Mouse (Mus musculus) lung, postnatal 0 days (tissue): ENCODE measurements around the gene Tmem176a. TPM values are rescaled to one million over a fixed set of nuclear protein-coding genes. Genes with fewer than 3 reads are reported as not detected.

Source experiments
- ATAC-seq: fragments of 200-750 bp; cut with Nextera tagmentation; 2 replicates; pipeline ENCODE4 v1.8.0; 2017; ENCODE audit warnings: moderate library complexity
- DNase-seq: peaks from one replicate; pipeline ENCODE4 v3.0.0-alpha.2; 2016; ENCODE audit warnings: low spot score
- H3K27ac ChIP-seq: fragments of 300-500 bp; sonication (generic); 2 replicates; pipeline ENCODE4 v1.5.1; 2014; ENCODE audit warnings: antibody characterized with exemption, mild to moderate bottlenecking, low read length, mixed read lengths
- H3K27me3 ChIP-seq: fragments of 300-500 bp; sonication (generic); replicated peaks from 2 replicates; pipeline ENCODE4 v1.6.1; 2014; ENCODE audit warnings: low read length, mixed read lengths; ENCODE audit not compliant: insufficient read depth
- H3K36me3 ChIP-seq: fragments of 300-500 bp; sonication (generic); 2 replicates; pipeline ENCODE4 v1.6.1; 2014; ENCODE audit warnings: low read length, mixed read lengths; ENCODE audit not compliant: insufficient read depth
- H3K4me1 ChIP-seq: fragments of 300-500 bp; sonication (generic); 2 replicates; pipeline ENCODE4 v1.6.1; 2014; ENCODE audit warnings: antibody characterized with exemption, low read depth, low read length, mixed read lengths; ENCODE audit not compliant: insufficient read depth
- H3K4me2 ChIP-seq: fragments of 300-500 bp; sonication (generic); replicated peaks from 2 replicates; pipeline ENCODE4 v1.6.1; 2014; ENCODE audit warnings: low read depth, mild to moderate bottlenecking, low read length, moderate library complexity, mixed read lengths
- H3K4me3 ChIP-seq: fragments of 300-500 bp; sonication (generic); 2 replicates; pipeline ENCODE4 v1.5.1; 2014; ENCODE audit warnings: low read depth, low read length
- H3K9ac ChIP-seq: fragments of 300-500 bp; sonication (generic); replicated peaks from 2 replicates; pipeline ENCODE4 v1.6.1; 2014; ENCODE audit warnings: low read depth, mild to moderate bottlenecking
- H3K9me3 ChIP-seq: fragments of 300-500 bp; sonication (generic); 2 replicates; pipeline ENCODE4 v1.6.1; 2016; ENCODE audit warnings: low read length, mixed read lengths
- CTCF ChIP-seq: IDR thresholded peaks from 2 replicates; pipeline ENCODE4 v1.5.1; 2016; ENCODE audit warnings: antibody characterized with exemption, mild to moderate bottlenecking
- EP300 ChIP-seq: IDR thresholded peaks from 2 replicates; pipeline ENCODE4 v1.6.1; 2016; ENCODE audit warnings: antibody characterized with exemption, mild to moderate bottlenecking, control low read depth
- WGBS: fragments of 180-500 bp; shearing (Covaris S2); extraction: QIAGEN DNeasy Blood & Tissue Kit; methylation state at CpG from one replicate; pipeline ENCODE4 v1.1.7; 2014; 5-methylcytosine and 5-hydroxymethylcytosine counted together
- polyA plus RNA-seq: library from polyadenylated mRNA; unstranded; fragments of >200 nt; fragmentation: Nextera tagmentation; extraction: Ambion mirVana; gene quantifications from 2 replicates; pipeline ENCODE4 v1.2.1, GENCODE M21; 2015

The Tmem176a gene
- polyA plus RNA-seq, 1 experiment from 2014 or later: 539 TPM

GRCm38 (mm10) chr6:48838321-48839080 is 2.2 kb upstream of the Tmem176a start:
- Histone ChIP-seq H3K9ac (no peak overlapping the region), H3K36me3 (peaks cover 27% of the 10 kb centered on the region), H3K4me3 (peak overlapping the region; percentile 8; the same call in 1 of the 2 replicates), H3K4me2 (peak overlapping the region; percentile 62), H3K27me3 (no peaks in the 10 kb centered on the region), H3K27ac (no peak overlapping the region), H3K4me1 (peaks cover 16% of the 10 kb centered on the region; the same call in 1 of the 2 replicates), H3K9me3 (no peaks in the 10 kb centered on the region)
- no peak for DNase-seq
- TF ChIP-seq EP300 (no peak), CTCF (no peak)
- no peak for ATAC-seq
- WGBS: 54% methylated on average over 6 of the region's 6 CpGs

GRCm38 (mm10) chr6:48840973-48841625 is 380 bp downstream of the Tmem176a start, which contains the start of gene Tmem176b:
TSS of gene Tmem176b (minus strand) at chr6:48841496.
- Histone ChIP-seq H3K27me3 (no peaks in the 10 kb centered on the region), H3K9me3 (no peaks in the 10 kb centered on the region), H3K27ac (peak within 1 kb of the TSS; percentile 96), H3K4me2 (peak within 1 kb of the TSS; percentile 62), H3K9ac (peak within 1 kb of the TSS; percentile 69), H3K4me1 (peaks cover 16% of the 10 kb centered on the region; the same call in 1 of the 2 replicates), H3K36me3 (peaks cover 17% of the 10 kb centered on the region; the same call in 1 of the 2 replicates), H3K4me3 (peak within 1 kb of the TSS; percentile 56)
- DNase-seq (peak; percentile 98), ATAC-seq (peak; percentile 94)
- 0% methylated on average over 6 of the region's 6 CpGs for WGBS
- TF ChIP-seq CTCF (peak; percentile 14; the same call in 1 of the 2 replicates), EP300 (peak; percentile 90)

DNA sequence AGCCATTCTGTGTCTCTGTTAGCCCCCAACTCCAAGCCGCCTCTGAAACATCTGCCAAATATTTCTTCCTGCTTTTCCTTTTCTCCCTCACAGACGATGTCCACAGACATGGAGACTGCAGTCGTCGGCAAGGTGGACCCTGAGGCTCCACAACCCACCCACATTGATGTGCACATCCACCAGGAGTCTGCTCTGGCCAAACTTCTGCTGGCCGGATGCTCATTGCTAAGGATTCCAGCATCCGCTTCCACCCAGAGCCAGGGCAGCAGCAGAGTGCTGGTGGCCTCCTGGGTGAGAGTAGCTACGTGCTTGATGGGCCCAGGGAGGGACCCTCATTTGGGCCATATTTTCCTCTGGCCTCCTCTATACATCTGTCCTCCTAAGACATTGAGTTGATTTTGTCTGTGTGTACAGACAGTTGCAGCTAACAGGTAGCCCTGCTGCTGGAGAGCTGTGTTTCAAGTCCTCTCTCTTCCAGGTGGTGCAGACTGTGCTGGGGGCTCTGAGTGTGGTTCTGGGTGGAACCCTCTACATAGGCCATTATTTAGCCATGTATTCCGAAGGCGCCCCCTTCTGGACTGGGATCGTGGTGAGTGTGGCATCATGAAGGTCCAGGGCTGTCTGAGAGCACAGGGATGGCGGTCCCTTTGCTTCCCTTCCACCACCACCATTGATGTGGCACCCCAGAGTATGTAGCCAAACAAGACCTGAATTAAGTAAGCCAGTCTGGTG is 1.6 kb downstream of the Tmem176a start:
- H3K36me3 ChIP-seq: peaks cover 11% of the 10 kb centered on the region; the same call in 1 of the 2 replicates
- WGBS: 27% methylated on average over 11 of the region's 11 CpGs
- peak overlapping the region; percentile 53 for H3K9ac ChIP-seq
- H3K4me3 ChIP-seq: peak overlapping the region; percentile 56
- ATAC-seq (no peak), DNase-seq (peak; percentile 60)
- H3K4me1 ChIP-seq: peaks cover 14% of the 10 kb centered on the region; the same call in 1 of the 2 replicates
- H3K9me3 ChIP-seq: no peaks in the 10 kb centered on the region
- peak overlapping the region; percentile 96 for H3K27ac ChIP-seq
- H3K4me2 ChIP-seq: peak overlapping the region; percentile 62
- no peaks in the 10 kb centered on the region for H3K27me3 ChIP-seq
- TF ChIP-seq CTCF (peak; percentile 74), EP300 (no peak)

GRCm38 (mm10) chr6:48845086-48845485 is 4.4 kb downstream of the Tmem176a start:
- TF ChIP-seq EP300 (no peak), CTCF (no peak)

DNA sequence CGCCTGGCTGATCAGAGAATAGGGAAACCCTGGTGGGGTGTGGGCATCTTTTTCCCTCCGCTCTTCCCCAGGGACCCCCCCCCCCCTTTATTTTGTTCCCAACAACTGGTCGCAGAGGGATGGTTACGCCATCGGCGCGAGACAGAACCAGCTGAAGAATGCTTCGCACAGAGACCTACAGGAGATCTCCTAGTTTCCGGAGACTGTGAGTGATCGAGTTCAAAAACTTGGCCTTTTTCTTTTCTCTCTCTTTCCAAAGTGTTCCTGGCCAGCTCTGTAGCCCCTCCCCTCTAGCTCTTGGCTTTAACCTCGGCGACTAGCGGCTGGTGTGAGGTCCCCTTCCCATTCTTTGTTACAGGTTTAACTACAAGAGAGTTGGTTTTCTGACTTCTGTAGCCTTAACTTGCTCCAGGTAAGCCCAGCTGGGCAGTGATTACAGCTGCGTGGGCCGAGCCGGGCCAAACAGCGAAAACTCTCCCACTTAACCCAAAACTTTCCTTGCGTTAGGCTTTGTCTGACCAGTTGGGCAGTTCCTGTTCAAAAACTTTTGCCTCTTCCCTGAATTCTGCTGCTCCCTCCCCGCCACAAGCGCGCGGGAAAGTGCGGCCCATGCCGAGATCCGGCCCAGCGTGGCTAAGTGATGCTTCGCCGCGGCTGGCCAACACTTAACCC is 11.2 kb downstream of the Tmem176a start:
- Histone ChIP-seq H3K9ac (peak overlapping the region; percentile 32; the same call in 1 of the 2 replicates), H3K4me1 (no peaks in the 10 kb centered on the region), H3K9me3 (no peaks in the 10 kb centered on the region), H3K27me3 (no peaks in the 10 kb centered on the region), H3K27ac (peak overlapping the region; percentile 85), H3K36me3 (no peaks in the 10 kb centered on the region), H3K4me2 (peak overlapping the region; percentile 56), H3K4me3 (peak overlapping the region; percentile 33)
- TF ChIP-seq EP300: no peak
- TF ChIP-seq CTCF: no peak
- peak; percentile 86 for DNase-seq
- peak; percentile 83 for ATAC-seq
- WGBS: 1% methylated on average over 28 of the region's 29 CpGs

More at GRCm38 (mm10) chr6:48845086-48845485, 4.4 kb downstream of the Tmem176a start:
- H3K9me3 ChIP-seq: no peaks in the 10 kb centered on the region
- no peak overlapping the region for H3K4me3 ChIP-seq
- ATAC-seq (no peak), DNase-seq (no peak)
- H3K27me3 ChIP-seq: no peaks in the 10 kb centered on the region
- H3K4me1 ChIP-seq: peaks cover 14% of the 10 kb centered on the region; the same call in 1 of the 2 replicates
- no peak overlapping the region for H3K27ac ChIP-seq
- 66% methylated on average over 4 of the region's 4 CpGs for WGBS
- no peak overlapping the region for H3K9ac ChIP-seq
- no peak overlapping the region for H3K4me2 ChIP-seq
- peaks cover 11% of the 10 kb centered on the region; the same call in 1 of the 2 replicates for H3K36me3 ChIP-seq
